Mouse (Mus musculus) adrenal gland, adult 18-20 months (tissue): ENCODE measurements at regions not wholly inside any gene's neighbourhood (a gene's known extent, or its start where the extent isn't known, plus 50 kb on each side); places are given as distances from the start of the nearest gene placed in this dataset.

ENCODE experiments used
- DNase-seq, 2 experiments: peaks; one replicate each; pipeline ENCODE4 v3.0.0; 2021 to 2022; ENCODE audit warnings: low spot score in 2 of 2

- no peak for DNase-seq
Measured at GRCm38 (mm10) chr13:111131108-111131507, 123.7 kb upstream of the Actbl2 start.

GRCm38 (mm10) chr13:111136392-111136791, 118.4 kb upstream of the Actbl2 start:
- no peak for DNase-seq

GRCm38 (mm10) chr13:111142757-111143420, 111.9 kb upstream of the Actbl2 start:
- DNase-seq, result no peak

GRCm38 (mm10) chr13:111144721-111145120, 110.1 kb upstream of the Actbl2 start:
- no peak for DNase-seq

- no peak for DNase-seq
Measured at GRCm38 (mm10) chr13:111157921-111158638, 96.7 kb upstream of the Actbl2 start.

GRCm38 (mm10) chr13:111159498-111159897, 95.3 kb upstream of the Actbl2 start:
- no peak for DNase-seq

GRCm38 (mm10) chr13:111165538-111165937, 89.3 kb upstream of the Actbl2 start:
- no peak for DNase-seq

- no peak for DNase-seq
Measured at GRCm38 (mm10) chr13:111170269-111171165, 84.3 kb upstream of the Actbl2 start.

- no peak for DNase-seq
Measured at GRCm38 (mm10) chr13:111179186-111179585, 75.6 kb upstream of the Actbl2 start.

GRCm38 (mm10) chr13:111183293-111183692, 71.5 kb upstream of the Actbl2 start:
- no peak for DNase-seq

- no peak for DNase-seq
Measured at GRCm38 (mm10) chr13:111185799-111186198, 69.0 kb upstream of the Actbl2 start.

- no peak for DNase-seq
Measured at GRCm38 (mm10) chr13:111186833-111187232, 68.0 kb upstream of the Actbl2 start.

GRCm38 (mm10) chr13:111193919-111194318, 60.9 kb upstream of the Actbl2 start:
- no peak for DNase-seq

GRCm38 (mm10) chr13:111194337-111194736, 60.5 kb upstream of the Actbl2 start:
- DNase-seq, result no peak

- DNase-seq, result no peak
Measured at GRCm38 (mm10) chr13:111201532-111201931, 53.3 kb upstream of the Actbl2 start.

- no peak for DNase-seq
Measured at GRCm38 (mm10) chr13:111204580-111205285, 50.1 kb upstream of the Actbl2 start.
